Comparison of ENCODE assay signal across 33 mouse cellular contexts in genomic region chr7:70407123-70407522, GRCm38 (mm10). TPM values are rescaled to one million over a fixed set of nuclear protein-coding genes. Genes with fewer than 3 reads are reported as not detected.
DNase-seq lines count a peak whose midpoint lies in the region; ATAC-seq and TF ChIP-seq lines count a peak whose summit lies in the region.
"Had no signal": no experiment of that assay in that cellular context is flagged by ENCODE, and none has a peak within 500 bp of the region (broad histone marks: within the 10 kb centered on the region; RNA-seq: fewer than 3 reads in every experiment).

No protein-coding gene starts in this region.

- in situ Hi-C loops in Patski (cut with MboI; ENCODE audit: low pct_unique_long_range_greater_than_20kb): no loop called here

- CTCF ChIA-PET in Patski (lab: Charles Lee): interaction anchor here (0.9 to 2.0 kb wide), 2 partner anchors 9 to 10 kb away, joined by 3 to 5 read pairs; no protein-coding TSS in a partner anchor

- no peaks in the 10 kb centered on the region for H3K4me1 ChIP-seq in intestine, embryonic 15.5 days (replicated peaks)
- H3K4me1 ChIP-seq: embryonic facial prominence, embryonic 13.5 days; forebrain, embryonic 10.5 days; hindbrain, embryonic 12.5 days; neural tube, embryonic 15.5 days had no signal

- 84% methylated on average over 11 of the region's 11 CpGs for WGBS in intestine, embryonic 15.5 days

- TF ChIP-seq CTCF in Patski (IDR thresholded peaks at IDR 0.05): no peak

- POLR2A ChIA-PET in Patski (lab: Charles Lee): interaction anchor here (0.6 kb wide), 1 partner anchor 9 kb away, joined by 3 read pairs; no protein-coding TSS in a partner anchor

- no peaks in the 10 kb centered on the region for H3K27me3 ChIP-seq in Patski
- no peaks in the 10 kb centered on the region for H3K27me3 ChIP-seq in intestine, embryonic 15.5 days (replicated peaks)
- H3K27me3 ChIP-seq: CH12.LX; heart, embryonic 15.5 days; hindbrain, embryonic 12.5 days; neural tube, embryonic 15.5 days had no signal

- no peak overlapping the region for H3K4me3 ChIP-seq in intestine, embryonic 15.5 days (replicated peaks)
- H3K4me3 ChIP-seq: embryonic facial prominence, embryonic 13.5 days; forebrain, embryonic 10.5 days; heart, embryonic 10.5 days; heart, embryonic 15.5 days; hindbrain, embryonic 12.5 days; layer of hippocampus, adult 2 months; neural tube, embryonic 15.5 days had no signal

- DNase-seq in heart, adult 11 months: peak; percentile 74
- no peak for DNase-seq in heart, postnatal 36 days
- no peak for DNase-seq in Patski (ENCODE audit: low read depth, low spot score)
- DNase-seq in kidney, adult 9 months: peak; percentile 91
- DNase-seq in kidney, postnatal 10 days: peak; percentile 63
- no peak for DNase-seq in spleen, postnatal 36 days (ENCODE audit: low spot score in 2 of 2)
- no peak for DNase-seq in gastrocnemius, adult 18-20 months (ENCODE audit: low spot score)
- DNase-seq: adrenal gland, postnatal 14 days; cerebellum, adult 11-12 months; cerebellum, adult 9-11 months; gastrocnemius, postnatal 14 days; layer of hippocampus, postnatal 36 days; left cerebral cortex, postnatal 4 days; midbrain, embryonic 14.5 days; right cerebral cortex, postnatal 14 days; thymus, postnatal 25 days had no signal

- ATAC-seq in Patski: peak; percentile 94
- ATAC-seq in intestine, embryonic 15.5 days: no peak
- ATAC-seq: forebrain, embryonic 16.5 days; hindbrain, postnatal 0 days; intestine, embryonic 16.5 days; lung, postnatal 0 days had no signal

- intact Hi-C loops in heart, postnatal 36 days (cut with DNase I): no loop called here

- H3K9ac ChIP-seq in intestine, embryonic 15.5 days: no peak overlapping the region
- H3K9ac ChIP-seq: embryonic facial prominence, embryonic 13.5 days; heart, embryonic 15.5 days; hindbrain, embryonic 12.5 days; liver, embryonic 14.5 days; neural tube, embryonic 15.5 days had no signal

- no peaks in the 10 kb centered on the region for H3K9me3 ChIP-seq in intestine, embryonic 15.5 days
- H3K9me3 ChIP-seq: embryonic facial prominence, embryonic 13.5 days; forebrain, embryonic 10.5 days; heart, embryonic 10.5 days; heart, embryonic 15.5 days; hindbrain, embryonic 12.5 days; neural tube, embryonic 15.5 days had no signal

- no peak overlapping the region for H3K4me2 ChIP-seq in intestine, embryonic 15.5 days (replicated peaks)
- H3K4me2 ChIP-seq: embryonic facial prominence, embryonic 13.5 days; heart, embryonic 15.5 days; hindbrain, embryonic 12.5 days; neural tube, embryonic 15.5 days had no signal

- H3K36me3 ChIP-seq in intestine, embryonic 15.5 days: no peaks in the 10 kb centered on the region
- H3K36me3 ChIP-seq: embryonic facial prominence, embryonic 13.5 days; heart, embryonic 10.5 days; heart, embryonic 15.5 days; neural tube, embryonic 15.5 days had no signal

- H3K27ac ChIP-seq in intestine, embryonic 15.5 days: no peak overlapping the region
- H3K27ac ChIP-seq: embryonic facial prominence, embryonic 13.5 days; forebrain, embryonic 10.5 days; heart, embryonic 10.5 days; heart, embryonic 15.5 days; hindbrain, embryonic 12.5 days; hindbrain, postnatal 0 days; layer of hippocampus, adult 2 months; liver, embryonic 14.5 days; neural tube, embryonic 15.5 days had no signal

RNA-seq across cellular contexts. Expression of gene Nr2f2, which starts 40.6 kb away (rescaled TPM):
- total RNA-seq in heart, postnatal 36 days (2021): 10 to 100 TPM; 18.9 to 23.9 TPM
- 37.5 TPM for polyA plus RNA-seq in Patski (2021)
- 39.4 and 46.3 TPM in 2 replicates for polyA plus RNA-seq in intestine, embryonic 15.5 days (2015; fragmentation: Nextera tagmentation; extraction: Ambion mirVana)
- total RNA-seq in gastrocnemius, adult 18-20 months (2021): 10 to 100 TPM; 18.6 to 25.1 TPM
- total RNA-seq: CH12.LX; common myeloid progenitor, adult 5-6 weeks; granulocyte monocyte progenitor cell, adult 5-6 weeks; monocyte, adult 5-6 weeks had no signal

Comparison
In these comparisons a context has a peak if more than half of its experiments do, and no peak if none do; other contexts are left out.
1. DNase-seq: peak in heart, adult 11 months (single experiment), kidney, adult 9 months (single experiment) and kidney, postnatal 10 days (single experiment); none in heart, postnatal 36 days (0 of 2), Patski (single experiment), spleen, postnatal 36 days (0 of 2) and gastrocnemius, adult 18-20 months (single experiment).